Mouse (Mus musculus) layer of hippocampus, postnatal 25 days (tissue): ENCODE results near the gene Asap3. TPM values are rescaled to one million over a fixed set of nuclear protein-coding genes. Genes with fewer than 3 reads are reported as not detected.

Source experiments
- DNase-seq, 2 experiments: peaks; one replicate each; pipeline ENCODE4 v3.0.0; 2022; ENCODE audit warnings: mixed read lengths in 2 of 2, low spot score in 1 of 2; ENCODE audit errors: extremely low spot score in 1 of 2
- total RNA-seq, 2 experiments: library from RNA; stranded (reverse); gene quantifications; 2 replicates each; pipeline ENCODE4 v1.2.3; 2021

The Asap3 gene
- total RNA-seq, 2 experiments from 2014 or later: 2.7 to 4.3 TPM

GRCm38 (mm10) chr4:136217063-136217462 is 10.9 kb downstream of the Asap3 start:
- no peak for DNase-seq

GRCm38 (mm10) chr4:136218595-136219214 is 12.5 kb downstream of the Asap3 start:
- DNase-seq: no peak

DNA sequence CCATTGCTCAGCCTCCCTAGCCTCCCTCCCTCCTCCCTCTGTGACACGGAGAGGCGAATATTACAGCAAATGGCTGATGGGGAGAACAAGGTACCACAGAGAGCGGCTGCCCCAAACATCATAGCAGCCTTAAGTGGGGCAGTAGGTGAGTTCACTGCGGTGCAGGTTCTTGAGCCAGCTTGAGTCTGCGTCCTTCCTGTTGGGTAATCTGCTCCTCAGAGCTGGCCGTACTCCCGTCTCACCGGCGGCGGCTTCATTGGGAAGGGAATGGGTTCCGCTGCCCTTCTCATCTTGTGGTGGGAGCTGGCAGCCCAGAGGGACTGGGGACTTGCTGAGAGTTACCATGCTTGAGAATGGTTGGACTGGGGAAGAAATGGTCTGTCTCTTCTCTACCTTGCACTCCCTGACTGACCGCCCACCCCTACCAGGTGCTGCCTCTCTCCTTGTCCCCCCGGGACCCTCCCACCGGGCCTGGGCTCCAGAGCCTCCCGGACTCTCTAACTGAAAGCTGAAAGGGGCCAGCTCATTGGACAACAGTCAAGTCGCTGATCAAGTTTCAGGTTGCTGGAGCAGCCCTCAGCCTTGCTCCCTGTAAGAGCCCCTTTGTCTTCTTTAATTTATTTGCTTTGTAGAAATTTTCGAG is 14.1 kb downstream of the Asap3 start:
- no peak for DNase-seq

GRCm38 (mm10) chr4:136223549-136224239 is 17.5 kb downstream of the Asap3 start:
- peak in 1 of 2 experiments; percentile 22 for DNase-seq

DNA sequence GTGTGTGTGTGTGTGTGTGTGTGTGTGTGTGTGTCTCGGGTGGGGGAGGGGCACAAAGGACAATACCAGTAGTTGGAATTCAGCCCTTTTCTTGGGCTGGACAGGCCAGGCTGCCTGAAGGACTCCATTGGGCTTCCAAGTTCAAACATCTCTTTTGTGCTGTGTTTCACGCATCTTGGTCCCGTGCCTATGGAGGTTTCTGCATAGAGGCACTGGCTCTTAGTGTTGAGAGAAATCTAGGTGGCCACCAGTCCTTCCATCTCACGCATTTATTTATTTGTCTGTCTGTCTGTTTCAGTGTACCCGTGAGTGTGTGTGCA is 18.0 kb downstream of the Asap3 start:
- peak in 1 of 2 experiments; percentile 18 for DNase-seq

DNA sequence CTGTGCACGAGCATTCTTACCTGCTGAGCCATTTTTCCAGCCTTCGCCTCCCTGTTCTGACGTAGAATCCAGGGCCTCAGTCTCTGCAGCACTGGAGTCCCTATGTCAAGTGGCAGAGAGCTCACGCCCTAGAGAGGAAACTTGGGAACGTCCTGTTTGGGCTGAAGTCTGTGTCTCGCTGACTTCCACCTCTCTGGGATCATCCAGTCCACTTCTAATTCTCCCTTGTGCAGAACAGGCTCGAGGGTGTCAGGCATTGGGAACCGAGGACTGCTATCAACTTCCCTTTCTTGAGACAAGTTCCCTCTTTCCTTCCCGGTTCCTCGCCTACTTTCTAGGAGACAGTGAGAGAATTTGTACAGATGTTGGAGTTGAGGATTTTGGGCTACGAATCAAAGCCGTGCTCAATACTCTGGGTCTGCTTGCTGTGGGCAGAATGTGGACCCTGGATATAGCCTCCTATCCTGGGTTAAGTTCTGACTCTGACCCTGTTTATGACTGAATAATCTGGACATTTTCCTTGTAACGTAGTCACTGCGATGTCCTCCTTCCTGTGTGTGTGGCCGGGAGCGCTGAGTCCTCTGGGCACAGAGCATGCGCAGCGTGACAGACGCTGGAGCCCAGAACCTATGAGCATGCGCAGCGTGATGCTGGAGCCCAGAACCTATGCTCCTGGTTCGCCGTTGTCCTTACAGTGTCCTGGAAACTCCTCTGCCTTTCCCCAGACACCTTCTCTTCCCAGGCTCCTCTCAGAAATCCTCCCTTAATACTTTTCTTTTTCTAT is 18.7 kb downstream of the Asap3 start:
- no peak for DNase-seq

DNA sequence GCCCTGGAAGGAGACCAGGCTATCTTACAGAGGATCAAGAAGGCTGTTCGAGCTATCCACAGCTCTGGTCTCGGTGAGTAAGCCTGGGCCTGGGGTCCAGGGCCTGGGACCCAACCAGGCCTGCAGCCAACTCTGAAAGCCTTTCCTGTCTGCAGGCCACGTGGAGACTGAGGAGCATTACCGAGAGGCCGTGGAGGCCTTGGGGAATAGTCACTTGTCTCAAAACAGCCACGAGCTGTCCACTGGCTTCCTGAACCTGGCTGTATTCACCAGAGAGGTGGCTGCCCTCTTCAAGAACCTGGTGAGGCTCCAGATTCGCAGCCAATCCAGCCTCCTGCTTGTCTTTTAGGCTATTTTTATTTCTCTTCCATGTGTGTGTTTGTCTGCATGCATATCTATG is 21.2 kb downstream of the Asap3 start:
- DNase-seq: no peak

DNA sequence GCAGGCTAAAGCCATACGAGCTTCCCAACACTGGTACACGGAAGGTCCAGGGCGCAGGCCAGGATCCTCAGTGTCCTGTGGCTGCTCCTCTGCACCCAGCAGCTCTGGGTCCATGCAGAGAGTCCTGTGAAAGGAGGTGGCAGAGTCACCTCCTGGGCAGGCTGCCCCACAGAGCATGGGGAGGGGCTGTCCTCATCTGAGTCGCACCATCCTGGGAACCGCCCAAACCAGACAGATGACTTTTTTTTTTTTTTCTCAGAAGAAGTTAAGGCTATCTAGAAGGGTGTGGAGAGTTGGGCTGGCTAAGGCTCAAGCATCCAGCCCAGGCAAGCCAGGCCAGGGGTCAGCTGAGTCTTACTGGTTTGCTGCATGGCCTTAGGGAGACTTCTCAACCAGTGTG is 22.5 kb downstream of the Asap3 start:
- no peak for DNase-seq

- DNase-seq: no peak
Measured at GRCm38 (mm10) chr4:136238669-136239068, 32.5 kb downstream of the Asap3 start.

DNA sequence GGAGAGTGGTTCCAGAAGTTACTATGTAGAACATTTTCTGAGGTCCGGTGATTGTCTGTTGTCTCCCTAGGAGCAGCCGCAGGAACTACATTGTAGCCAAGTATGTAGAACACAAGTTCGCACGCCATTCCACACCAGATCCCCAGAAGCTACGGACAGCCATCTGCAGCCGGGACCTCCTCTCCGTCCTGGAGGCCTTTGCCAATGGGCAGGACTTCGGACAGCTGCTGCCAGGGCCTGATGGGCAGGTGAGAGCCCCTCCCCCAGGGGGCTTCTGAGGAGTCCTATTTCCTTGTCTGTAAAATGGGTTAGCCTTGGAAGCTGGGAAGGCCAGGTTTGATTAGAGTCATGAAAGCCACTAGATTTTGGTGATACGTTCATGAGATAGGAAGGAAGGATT is 32.9 kb downstream of the Asap3 start:
- no peak for DNase-seq

- DNase-seq: peak; percentile 63 to 86
Measured at GRCm38 (mm10) chr4:136239622-136240021, 33.5 kb downstream of the Asap3 start.

DNA sequence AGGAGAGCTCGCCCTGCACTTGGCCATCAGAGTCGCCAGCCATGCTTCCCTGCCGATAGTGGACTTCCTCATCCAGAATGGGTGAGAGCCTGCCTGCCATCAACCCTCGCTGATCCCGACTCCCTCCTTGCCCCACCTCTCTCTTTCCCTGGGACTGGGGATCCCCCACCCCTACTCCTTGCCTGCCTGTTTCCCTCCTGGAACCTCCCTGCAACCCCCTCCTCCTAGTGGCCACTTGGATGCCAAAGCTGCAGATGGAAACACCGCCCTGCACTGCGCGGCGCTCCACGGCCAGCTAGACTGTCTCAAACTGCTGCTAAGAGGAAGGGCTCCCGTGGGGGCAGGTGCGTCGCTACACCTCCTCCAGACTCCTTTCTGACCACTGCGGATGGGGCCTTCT is 34.0 kb downstream of the Asap3 start:
- no peak for DNase-seq

GRCm38 (mm10) chr4:136240955-136241354 is 34.8 kb downstream of the Asap3 start:
- DNase-seq: no peak

DNA sequence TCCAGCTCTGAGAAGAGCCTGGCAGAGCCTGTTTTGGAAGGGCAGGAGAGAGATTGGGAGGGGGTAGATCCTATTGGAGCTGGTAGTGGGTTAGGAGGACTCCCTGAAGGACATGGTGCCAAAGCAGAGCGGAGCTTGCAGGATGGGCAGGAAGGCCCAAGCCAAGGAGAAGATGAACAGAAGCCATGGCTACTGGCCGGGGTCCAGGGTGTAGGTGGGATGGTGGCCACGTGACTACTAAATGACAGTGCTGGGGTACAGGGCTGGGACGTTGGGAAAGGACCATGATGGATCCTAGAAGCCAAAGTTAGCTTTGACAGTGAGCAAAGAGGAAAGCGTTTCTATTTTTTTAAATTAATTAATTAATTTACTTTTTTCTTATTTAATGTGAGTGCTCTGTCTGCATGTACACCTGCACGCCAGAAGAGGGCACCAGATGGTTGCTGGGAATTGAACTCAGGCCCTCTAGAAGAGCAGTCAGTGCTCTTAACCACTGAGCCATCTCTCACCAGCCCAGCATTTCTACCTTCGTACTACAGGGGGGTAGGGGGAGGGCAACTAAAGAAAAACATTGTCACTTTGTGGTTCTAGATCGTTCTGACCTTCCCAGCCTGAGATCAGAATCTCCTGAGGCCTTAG is 36.0 kb downstream of the Asap3 start:
- peak in 1 of 2 experiments; percentile 41 for DNase-seq

- DNase-seq: no peak
Measured at GRCm38 (mm10) chr4:136242728-136243127, 36.6 kb downstream of the Asap3 start.

DNA sequence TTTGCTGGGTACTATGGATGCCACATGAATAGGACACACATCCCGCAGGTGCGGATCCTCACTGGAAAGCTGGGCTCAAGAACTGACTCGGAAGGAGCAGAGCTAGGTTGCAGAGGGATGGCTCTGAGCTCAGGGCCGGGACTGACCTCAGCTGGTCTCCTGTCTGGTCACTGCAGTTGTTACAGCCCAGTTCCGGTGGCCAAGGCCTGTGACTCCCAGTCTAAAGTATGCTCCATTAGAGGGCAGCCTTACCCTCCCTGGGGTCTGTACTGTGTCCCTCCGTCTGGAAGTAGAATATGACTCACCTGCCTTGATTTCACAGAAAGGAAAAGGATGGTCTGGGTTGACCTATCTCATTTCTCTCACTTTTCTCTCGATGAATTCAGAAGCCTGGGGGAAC is 38.0 kb downstream of the Asap3 start:
- no peak for DNase-seq

GRCm38 (mm10) chr4:136245681-136246080 is 39.5 kb downstream of the Asap3 start:
- DNase-seq: no peak

DNA sequence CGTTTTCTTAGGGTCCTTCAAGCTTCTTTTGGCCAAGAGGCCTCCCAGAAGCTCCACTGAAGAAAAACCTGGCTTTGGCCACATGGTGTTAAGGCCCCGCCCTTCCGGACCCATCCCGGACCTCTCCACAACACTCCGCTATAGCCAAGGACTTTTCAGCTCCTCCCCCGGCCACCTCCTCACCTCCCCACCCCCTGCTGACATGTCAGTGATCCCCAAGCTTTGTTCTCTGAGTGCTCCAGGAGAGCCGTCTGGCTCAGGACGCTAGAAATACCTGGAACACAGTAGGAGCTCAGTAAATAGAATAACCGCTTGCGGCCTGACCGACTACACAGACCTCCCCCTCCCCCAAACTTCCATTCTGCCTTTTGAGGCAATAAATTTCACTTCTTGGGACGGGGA is 40.4 kb downstream of the Asap3 start:
- DNase-seq: no peak

DNA sequence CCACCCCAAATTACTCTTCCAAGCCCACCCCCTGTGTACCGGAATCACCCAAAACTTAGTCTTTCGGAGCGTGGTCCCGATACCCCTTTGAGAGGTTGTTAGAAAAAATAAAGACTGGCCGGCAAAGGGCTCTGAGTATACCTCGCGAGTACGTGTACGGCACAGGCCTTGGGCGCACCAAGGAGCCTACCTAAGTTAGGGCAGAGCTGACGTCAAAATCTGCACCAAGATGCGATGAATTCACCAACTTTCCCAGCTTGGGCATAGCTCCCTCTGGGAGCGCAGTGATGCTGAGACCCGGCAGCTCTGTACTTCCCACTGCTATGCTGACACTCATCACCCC is 41.2 kb downstream of the Asap3 start:
- no peak for DNase-seq

DNA sequence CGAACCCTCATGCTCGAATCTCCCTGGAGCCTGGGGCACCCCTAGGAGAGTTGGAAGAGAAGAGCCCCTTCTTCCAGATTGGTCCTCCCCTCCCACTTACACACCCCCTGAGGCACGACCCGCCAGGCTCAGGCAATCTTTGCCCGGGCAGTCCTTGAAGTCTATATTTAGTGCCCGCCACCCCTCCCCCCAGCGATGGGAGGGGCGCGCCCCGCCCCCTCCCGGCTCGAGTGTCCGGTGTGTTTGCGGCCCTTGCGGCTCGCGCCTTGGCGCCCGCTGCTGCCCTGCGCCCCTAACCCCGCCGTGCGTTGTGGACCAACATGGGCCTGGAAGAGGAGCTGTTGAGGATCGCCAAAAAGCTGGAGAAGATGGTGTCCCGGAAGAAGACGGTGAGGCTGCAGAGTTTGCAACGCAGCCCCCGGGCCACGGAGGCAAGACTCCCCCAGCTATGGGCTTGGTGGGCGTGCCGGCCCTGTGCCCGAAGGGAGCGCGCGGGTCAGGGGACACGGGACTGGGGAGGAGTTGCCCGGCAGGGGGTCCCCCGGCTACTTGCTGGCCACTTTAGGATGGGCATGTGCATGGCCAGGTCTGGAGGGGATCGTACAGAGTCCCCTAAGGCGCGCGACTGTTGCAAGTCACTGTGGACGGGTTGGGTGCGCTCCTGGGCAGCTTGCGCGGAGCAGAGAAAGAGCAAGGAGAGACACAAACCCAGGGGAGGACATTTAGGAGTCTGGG is 41.7 kb downstream of the Asap3 start, which contains the start of gene Tcea3:
Tcea3 (plus strand) TSS at position 1 of the 735 bp plus-strand sequence.
- no peak for DNase-seq
